Mouse (Mus musculus) stomach, postnatal 0 days (tissue): ENCODE results near the gene Naaa.

Source experiments
- CTCF ChIP-seq: IDR thresholded peaks from 2 replicates; pipeline ENCODE4 v1.5.1; 2016; ENCODE audit warnings: antibody characterized with exemption, low read depth, mild to moderate bottlenecking, moderate library complexity
- EP300 ChIP-seq: optimal IDR thresholded peaks from 2 replicates; pipeline ENCODE3; 2016; ENCODE audit warnings: antibody characterized with exemption

GRCm38 (mm10) chr5:92229514-92229913 is 48.5 kb downstream of the Naaa start:
- no peak for TF ChIP-seq CTCF
- no peak for TF ChIP-seq EP300
